Comparison of ENCODE assay signal across 17 mouse cellular contexts in the genomic region with DNA sequence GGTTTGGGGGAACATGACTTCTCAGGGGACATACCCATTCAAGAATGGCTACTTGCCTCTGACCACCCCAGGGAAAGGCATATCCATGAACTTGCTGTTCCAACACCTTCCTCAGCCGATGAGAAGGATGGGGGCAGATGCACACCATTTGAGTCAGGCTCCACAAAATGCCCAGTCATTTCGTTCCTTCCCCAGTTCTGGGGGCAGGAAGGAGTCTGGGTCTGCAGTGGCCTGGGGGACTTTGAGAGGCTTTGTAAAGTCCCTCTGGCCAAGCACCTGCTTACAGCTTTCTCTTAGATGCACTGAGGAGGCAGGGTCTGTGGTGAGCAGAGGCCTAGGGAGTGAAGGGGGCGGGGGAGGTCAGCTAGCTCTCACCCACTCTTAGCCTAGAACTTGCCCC.
"Had no signal": no experiment of that assay in that cellular context is flagged by ENCODE, and none has a peak within 500 bp of the region (broad histone marks: within the 10 kb centered on the region; RNA-seq: fewer than 3 reads in every experiment).

No protein-coding gene starts in this region.

- DNase-seq: lung, adult 18-20 months; lung, embryonic 14.5 days; lung, postnatal 10 days; midbrain, embryonic 14.5 days; right cerebral cortex, adult 18-20 months; right cerebral cortex, postnatal 25 days; right cerebral cortex, postnatal 4 days; thymus, adult 2 months; thymus, postnatal 25 days had no signal

- H3K27me3 ChIP-seq: neural tube, embryonic 15.5 days; stomach, embryonic 15.5 days had no signal

- ATAC-seq: midbrain, embryonic 16.5 days had no signal

- H3K27ac ChIP-seq: midbrain, embryonic 10.5 days; midbrain, embryonic 12.5 days; neural tube, embryonic 13.5 days; neural tube, embryonic 15.5 days; stomach, embryonic 15.5 days; stomach, postnatal 0 days had no signal

- H3K36me3 ChIP-seq: midbrain, embryonic 10.5 days; midbrain, embryonic 12.5 days; neural tube, embryonic 13.5 days; neural tube, embryonic 15.5 days; stomach, embryonic 15.5 days had no signal

- H3K4me3 ChIP-seq: midbrain, embryonic 10.5 days; midbrain, embryonic 12.5 days; myocyte; neural tube, embryonic 13.5 days; neural tube, embryonic 15.5 days; stomach, embryonic 15.5 days had no signal

- H3K9ac ChIP-seq: lung, embryonic 14.5 days; midbrain, embryonic 12.5 days; neural tube, embryonic 13.5 days; neural tube, embryonic 15.5 days; stomach, embryonic 15.5 days had no signal

- H3K9me3 ChIP-seq: midbrain, embryonic 10.5 days; midbrain, embryonic 12.5 days; neural tube, embryonic 13.5 days; neural tube, embryonic 15.5 days; stomach, embryonic 15.5 days had no signal

- H3K4me2 ChIP-seq: lung, embryonic 14.5 days; midbrain, embryonic 12.5 days; neural tube, embryonic 13.5 days; neural tube, embryonic 15.5 days; stomach, embryonic 15.5 days had no signal
